Mouse (Mus musculus) C2C12 (cell line): ENCODE results near the gene Hmg20a.

Experiments
- CTCF ChIP-seq: IDR thresholded peaks from one replicate; pipeline ENCODE4 v1.5.1; 2011; ENCODE audit not compliant: control insufficient read depth, insufficient read depth, insufficient read length
- MAX ChIP-seq: IDR thresholded peaks from one replicate; pipeline ENCODE4 v1.6.1; 2011; ENCODE audit warnings: mild to moderate bottlenecking, control low read depth
- MYOD1 ChIP-seq: IDR thresholded peaks from one replicate; pipeline ENCODE4 v1.6.1; 2011; ENCODE audit warnings: low read depth; ENCODE audit not compliant: control insufficient read depth, insufficient read length
- MYOG ChIP-seq: IDR thresholded peaks from one replicate; pipeline ENCODE4 v1.6.1; 2011; ENCODE audit not compliant: control insufficient read depth, insufficient read length; ENCODE audit errors: extremely low read depth
- USF1 ChIP-seq: IDR thresholded peaks from one replicate; pipeline ENCODE4 v1.6.1; 2011; ENCODE audit warnings: low read depth, mild to moderate bottlenecking, control low read depth, moderate library complexity

DNA sequence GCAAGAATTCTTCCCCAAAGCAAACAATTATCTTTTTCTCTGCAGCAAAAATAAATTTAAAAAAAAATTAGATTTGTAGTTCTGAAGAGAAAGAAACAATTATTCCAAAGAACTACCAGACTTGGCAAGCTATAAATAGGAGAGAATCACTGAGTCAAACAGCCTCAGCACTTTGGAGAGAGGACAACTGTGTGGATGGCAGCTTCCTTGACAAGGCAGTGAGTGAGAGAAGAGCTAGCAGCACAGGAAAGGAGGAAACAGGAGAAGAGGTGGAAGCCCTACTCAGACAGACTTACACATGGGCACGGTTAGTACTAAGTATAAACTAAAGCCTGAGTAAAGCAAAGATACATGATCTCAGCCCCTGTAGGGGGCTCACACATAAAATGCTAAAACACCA, 22.1 kb upstream of the Hmg20a start:
- TF ChIP-seq MYOG (no peak), CTCF (no peak), MYOD1 (no peak), MAX (no peak), USF1 (no peak)
